Mouse (Mus musculus): ENCODE results near the gene Vmn1r55.
"Not testable (repeated sequence)": the region's sequence is repeated elsewhere in the genome, so short reads cannot be mapped to it uniquely, and the experiment has no call there.

Gene Vmn1r55

GRCm38 (mm10) chr7:5149570-5149969 lies at the start of gene Vmn1r55:
Vmn1r55 (minus strand) TSS chr7:5149670.
- DNase-seq: not testable (repeated sequence)

- not testable (repeated sequence) for DNase-seq
Measured at GRCm38 (mm10) chr7:5196647-5197046, 47.2 kb upstream of the Vmn1r55 start, which contains the start of gene Vmn1r56. Vmn1r56 (minus strand) TSS chr7:5196747.

- DNase-seq: peak; percentile 74
Measured at GRCm38 (mm10) chr7:5125549-5126406, 23.7 kb downstream of the Vmn1r55 start, which contains the start of gene Rasl2-9. Rasl2-9 (minus strand) TSS chr7:5125950.

GRCm38 (mm10) chr7:5125078-5125477 lies 24.4 kb downstream of the Vmn1r55 start:
- no peak for DNase-seq

- no peak for DNase-seq
Measured at GRCm38 (mm10) chr7:5116850-5117249, 32.6 kb downstream of the Vmn1r55 start, which contains the start of gene Rfpl4. Rfpl4 (minus strand) TSS chr7:5116950.

- DNase-seq: no peak
Measured at GRCm38 (mm10) chr7:5112701-5113100, 36.8 kb downstream of the Vmn1r55 start.

GRCm38 (mm10) chr7:5109301-5109700 lies 40.2 kb downstream of the Vmn1r55 start:
- no peak for DNase-seq

- DNase-seq: no peak
Measured at GRCm38 (mm10) chr7:5108272-5108671, 41.2 kb downstream of the Vmn1r55 start.

GRCm38 (mm10) chr7:5102564-5102963 lies 46.9 kb downstream of the Vmn1r55 start:
- no peak for DNase-seq

GRCm38 (mm10) chr7:5101066-5101663 lies 48.3 kb downstream of the Vmn1r55 start:
- no peak for DNase-seq

- DNase-seq: no peak
Measured at GRCm38 (mm10) chr7:5099796-5100195, 49.7 kb downstream of the Vmn1r55 start.

- no peak for DNase-seq
Measured at GRCm38 (mm10) chr7:5098769-5099168, 50.7 kb downstream of the Vmn1r55 start.

GRCm38 (mm10) chr7:5092831-5093510 lies 56.5 kb downstream of the Vmn1r55 start:
- no peak for DNase-seq

- DNase-seq: no peak
Measured at GRCm38 (mm10) chr7:5092381-5092780, 57.1 kb downstream of the Vmn1r55 start.

GRCm38 (mm10) chr7:5091008-5091728 lies 58.3 kb downstream of the Vmn1r55 start:
- DNase-seq: peak; percentile 67

GRCm38 (mm10) chr7:5089853-5090252 lies 59.6 kb downstream of the Vmn1r55 start:
- DNase-seq: peak; percentile 77

GRCm38 (mm10) chr7:5087886-5088285 lies 61.6 kb downstream of the Vmn1r55 start:
- DNase-seq: no peak

GRCm38 (mm10) chr7:5086921-5087440 lies 62.5 kb downstream of the Vmn1r55 start:
- DNase-seq: no peak

- DNase-seq: no peak
Measured at GRCm38 (mm10) chr7:5085512-5085911, 64.0 kb downstream of the Vmn1r55 start.

GRCm38 (mm10) chr7:5083325-5084105 lies 66.0 kb downstream of the Vmn1r55 start:
- no peak for DNase-seq

- no peak for DNase-seq
Measured at GRCm38 (mm10) chr7:5081939-5082338, 67.5 kb downstream of the Vmn1r55 start.

- DNase-seq: no peak
Measured at GRCm38 (mm10) chr7:5081241-5081640, 68.2 kb downstream of the Vmn1r55 start.
